7 mouse cellular contexts compared by ENCODE assay signal in the genomic region with DNA sequence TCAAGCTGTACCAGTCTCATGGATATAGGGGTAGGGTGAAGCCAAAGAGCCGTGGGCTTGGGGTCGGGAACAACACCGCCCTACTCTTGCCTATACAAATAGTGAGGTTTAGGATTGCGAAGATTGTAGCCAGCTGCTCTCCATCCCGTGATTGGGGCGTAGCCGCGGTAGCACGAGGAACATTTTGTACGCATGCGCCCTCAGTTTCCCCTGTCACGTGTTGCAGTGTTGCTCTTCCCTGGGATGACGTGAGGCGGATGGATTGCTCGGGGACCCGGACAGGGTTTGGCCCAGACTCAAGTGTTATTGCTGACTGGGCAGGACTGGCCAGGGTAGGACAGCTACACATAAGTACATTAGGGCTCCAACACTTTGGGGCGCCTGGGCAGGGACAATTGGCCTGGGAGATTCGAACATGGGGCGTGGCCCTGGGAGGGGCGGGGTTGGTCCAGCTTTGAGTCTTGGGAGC. TPM values are rescaled to one million over a fixed set of nuclear protein-coding genes. Genes with fewer than 3 reads are reported as not detected.
DNase-seq lines count a peak whose midpoint lies in the region; ATAC-seq and TF ChIP-seq lines count a peak whose summit lies in the region.

No protein-coding gene starts in this region.

- H3K4me3 ChIP-seq in embryonic facial prominence, embryonic 10.5 days, result peak overlapping the region; percentile 78
- peak overlapping the region; percentile 83 for H3K4me3 ChIP-seq in intestine, postnatal 0 days (ENCODE audit: low read depth, low read length)
- peak overlapping the region; percentile 65 for H3K4me3 ChIP-seq in midbrain, embryonic 12.5 days
- H3K4me3 ChIP-seq in small intestine, adult 2 months (ENCODE audit: low read depth, low read length), result peak overlapping the region; percentile 95

- peak; percentile 89 for ATAC-seq in intestine, postnatal 0 days
- ATAC-seq in midbrain, embryonic 12.5 days (ENCODE audit: low FRiP score, low read depth), result peak; percentile 82

- WGBS in embryonic facial prominence, embryonic 10.5 days, result under 1% methylated on average over 20 of the region's 20 CpGs
- under 1% methylated on average over 20 of the region's 20 CpGs for WGBS in intestine, postnatal 0 days
- WGBS in midbrain, embryonic 12.5 days, result under 1% methylated on average over 20 of the region's 20 CpGs
- WGBS in small intestine, adult 2 months, result 1% methylated on average over 20 of the region's 20 CpGs

- peak; percentile 86 for DNase-seq in adrenal gland, postnatal 10 days
- peak; percentile 85 for DNase-seq in embryonic facial prominence, embryonic 10.5 days (ENCODE audit: low spot score)
- peak; percentile 20 for DNase-seq in gonadal fat pad, adult 2 months (ENCODE audit: low read depth)
- DNase-seq in left cerebral cortex, postnatal 4 days, result peak; percentile 88

- no peaks in the 10 kb centered on the region for H3K27me3 ChIP-seq in embryonic facial prominence, embryonic 10.5 days (replicated peaks; ENCODE audit: low read depth, poor library complexity, severe bottlenecking)
- H3K27me3 ChIP-seq in intestine, postnatal 0 days (replicated peaks; ENCODE audit: control insufficient read depth, insufficient read depth, low read length), result no peaks in the 10 kb centered on the region
- H3K27me3 ChIP-seq in midbrain, embryonic 12.5 days, result no peaks in the 10 kb centered on the region
- no peaks in the 10 kb centered on the region for H3K27me3 ChIP-seq in small intestine, adult 2 months (ENCODE audit: control insufficient read depth, insufficient read depth, low read length)

- H3K9ac ChIP-seq in intestine, postnatal 0 days (ENCODE audit: low read depth, low read length), result peak overlapping the region; percentile 23; the same call in 1 of the 2 replicates
- H3K9ac ChIP-seq in midbrain, embryonic 12.5 days (replicated peaks), result peak overlapping the region; percentile 58

- H3K36me3 ChIP-seq in embryonic facial prominence, embryonic 10.5 days (replicated peaks), result no peaks in the 10 kb centered on the region
- no peaks in the 10 kb centered on the region for H3K36me3 ChIP-seq in intestine, postnatal 0 days (ENCODE audit: control insufficient read depth, insufficient read depth)
- H3K36me3 ChIP-seq in midbrain, embryonic 12.5 days, result no peaks in the 10 kb centered on the region
- no peaks in the 10 kb centered on the region for H3K36me3 ChIP-seq in small intestine, adult 2 months (ENCODE audit: control insufficient read depth, insufficient read depth, low read length)

- TF ChIP-seq CTCF in intestine, postnatal 0 days (IDR thresholded peaks at IDR 0.05; ENCODE audit: low read depth), result no peak
- no peak for TF ChIP-seq CTCF in small intestine, adult 2 months (IDR thresholded peaks at IDR 0.05; ENCODE audit: extremely low read depth, insufficient read length, insufficient replicate concordance, low read depth, low read length)

- H3K4me2 ChIP-seq in intestine, postnatal 0 days (replicated peaks; ENCODE audit: low read depth), result peak overlapping the region; percentile 93
- peak overlapping the region; percentile 84 for H3K4me2 ChIP-seq in midbrain, embryonic 12.5 days (replicated peaks)

- intact Hi-C loops in left cerebral cortex, postnatal 4 days (cut with DNase I), result no loop called here

- H3K27ac ChIP-seq in embryonic facial prominence, embryonic 10.5 days (replicated peaks), result peak overlapping the region; percentile 86
- peak overlapping the region; percentile 80 for H3K27ac ChIP-seq in intestine, postnatal 0 days (ENCODE audit: low read depth, low read length)
- peak overlapping the region; percentile 97 for H3K27ac ChIP-seq in midbrain, embryonic 12.5 days (replicated peaks)
- peak overlapping the region; percentile 99 for H3K27ac ChIP-seq in small intestine, adult 2 months (ENCODE audit: insufficient read depth, low read depth, low read length)

- TF ChIP-seq POLR2A in small intestine, adult 2 months (IDR thresholded peaks at IDR 0.05; ENCODE audit: low read depth, low read length), result no peak

- H3K9me3 ChIP-seq in embryonic facial prominence, embryonic 10.5 days, result no peaks in the 10 kb centered on the region
- H3K9me3 ChIP-seq in intestine, postnatal 0 days (ENCODE audit: control insufficient read depth), result no peaks in the 10 kb centered on the region
- H3K9me3 ChIP-seq in midbrain, embryonic 12.5 days, result no peaks in the 10 kb centered on the region

- peaks cover 20% of the 10 kb centered on the region for H3K4me1 ChIP-seq in embryonic facial prominence, embryonic 10.5 days
- H3K4me1 ChIP-seq in intestine, postnatal 0 days (replicated peaks; ENCODE audit: control insufficient read depth, insufficient read depth, low read length), result no peaks in the 10 kb centered on the region
- peaks cover 13% of the 10 kb centered on the region for H3K4me1 ChIP-seq in midbrain, embryonic 12.5 days
- H3K4me1 ChIP-seq in small intestine, adult 2 months (ENCODE audit: control insufficient read depth, insufficient read depth, insufficient read length, low read length), result peaks cover 2% of the 10 kb centered on the region

RNA-seq across cellular contexts. Expression of a gene that starts 0.5 kb away (rescaled TPM):
- total RNA-seq in adrenal gland, postnatal 10 days (2021), result 10 to 100 TPM; 12.1 to 14.3 TPM
- 17.8 and 18.2 TPM in 2 replicates for polyA plus RNA-seq in embryonic facial prominence, embryonic 10.5 days (2016; fragmentation: Nextera tagmentation; extraction: Ambion mirVana)
- 28.2 and 30.8 TPM in 2 replicates for polyA plus RNA-seq in gonadal fat pad, adult 2 months (2012; rRNA removed)
- polyA plus RNA-seq in intestine, postnatal 0 days (2015; fragmentation: Nextera tagmentation; extraction: Ambion mirVana), result 3.5 TPM in 2 replicates
- total RNA-seq in left cerebral cortex, postnatal 4 days (2021), result 1 to 10 TPM; 5.0 to 5.5 TPM
- 11.3 and 13.4 TPM in 2 replicates for polyA plus RNA-seq in midbrain, embryonic 12.5 days (2016; fragmentation: Nextera tagmentation; extraction: Ambion mirVana)
- 6.5 and 15.9 TPM in 2 replicates for polyA plus RNA-seq in small intestine, adult 2 months (2012; rRNA removed)

RNA-seq across cellular contexts. Expression of a gene that starts 0.8 kb away (rescaled TPM):
- under 1 TPM; 0.61 to 0.63 TPM for total RNA-seq in adrenal gland, postnatal 10 days (2021)
- 0.45 and 0.90 TPM in 2 replicates for polyA plus RNA-seq in embryonic facial prominence, embryonic 10.5 days (2016; fragmentation: Nextera tagmentation; extraction: Ambion mirVana)
- 0.96 and 1.3 TPM in 2 replicates for polyA plus RNA-seq in gonadal fat pad, adult 2 months (2012; rRNA removed)
- polyA plus RNA-seq in intestine, postnatal 0 days (2015; fragmentation: Nextera tagmentation; extraction: Ambion mirVana), result 0.14 and 0.22 TPM in 2 replicates
- total RNA-seq in left cerebral cortex, postnatal 4 days (2021), result under 1 TPM; 0.40 to 0.54 TPM
- polyA plus RNA-seq in midbrain, embryonic 12.5 days (2016; fragmentation: Nextera tagmentation; extraction: Ambion mirVana), result 0.48 and 0.66 TPM in 2 replicates
- 0.16 TPM in 1 of 2 replicates, not detected in the other for polyA plus RNA-seq in small intestine, adult 2 months (2012; rRNA removed)

RNA-seq across cellular contexts. Expression of a gene that starts 10.8 kb away (rescaled TPM):
- total RNA-seq in adrenal gland, postnatal 10 days (2021), result 10 to 100 TPM; 31.6 to 36.5 TPM
- polyA plus RNA-seq in embryonic facial prominence, embryonic 10.5 days (2016; fragmentation: Nextera tagmentation; extraction: Ambion mirVana), result 53.0 and 53.4 TPM in 2 replicates
- polyA plus RNA-seq in gonadal fat pad, adult 2 months (2012; rRNA removed), result 6.3 and 12.5 TPM in 2 replicates
- polyA plus RNA-seq in intestine, postnatal 0 days (2015; fragmentation: Nextera tagmentation; extraction: Ambion mirVana), result 8.6 and 9.7 TPM in 2 replicates
- 100 to 1,000 TPM; 403 to 414 TPM for total RNA-seq in left cerebral cortex, postnatal 4 days (2021)
- 76.3 and 88.6 TPM in 2 replicates for polyA plus RNA-seq in midbrain, embryonic 12.5 days (2016; fragmentation: Nextera tagmentation; extraction: Ambion mirVana)
- 6.4 and 9.0 TPM in 2 replicates for polyA plus RNA-seq in small intestine, adult 2 months (2012; rRNA removed)

RNA-seq across cellular contexts. Expression of a gene that starts 27.8 kb away (rescaled TPM):
- total RNA-seq in adrenal gland, postnatal 10 days (2021), result 10 to 100 TPM; 46.8 to 49.0 TPM
- polyA plus RNA-seq in embryonic facial prominence, embryonic 10.5 days (2016; fragmentation: Nextera tagmentation; extraction: Ambion mirVana), result 95.5 and 97.0 TPM in 2 replicates
- 102 and 105 TPM in 2 replicates for polyA plus RNA-seq in gonadal fat pad, adult 2 months (2012; rRNA removed)
- polyA plus RNA-seq in intestine, postnatal 0 days (2015; fragmentation: Nextera tagmentation; extraction: Ambion mirVana), result 58.2 and 63.5 TPM in 2 replicates
- 10 to 100 TPM; 42.0 to 44.2 TPM for total RNA-seq in left cerebral cortex, postnatal 4 days (2021)
- polyA plus RNA-seq in midbrain, embryonic 12.5 days (2016; fragmentation: Nextera tagmentation; extraction: Ambion mirVana), result 86.9 and 92.9 TPM in 2 replicates
- polyA plus RNA-seq in small intestine, adult 2 months (2012; rRNA removed), result 86.9 and 141 TPM in 2 replicates

RNA-seq across cellular contexts. Expression of a gene that starts 33.9 kb away (rescaled TPM):
- total RNA-seq in adrenal gland, postnatal 10 days (2021), result 10 to 100 TPM; 17.6 to 22.3 TPM
- polyA plus RNA-seq in embryonic facial prominence, embryonic 10.5 days (2016; fragmentation: Nextera tagmentation; extraction: Ambion mirVana), result 51.1 and 65.6 TPM in 2 replicates
- polyA plus RNA-seq in gonadal fat pad, adult 2 months (2012; rRNA removed), result 5.4 and 7.2 TPM in 2 replicates
- 12.5 and 16.3 TPM in 2 replicates for polyA plus RNA-seq in intestine, postnatal 0 days (2015; fragmentation: Nextera tagmentation; extraction: Ambion mirVana)
- total RNA-seq in left cerebral cortex, postnatal 4 days (2021), result 1 to 10 TPM; 6.9 to 8.3 TPM
- 17.5 and 19.0 TPM in 2 replicates for polyA plus RNA-seq in midbrain, embryonic 12.5 days (2016; fragmentation: Nextera tagmentation; extraction: Ambion mirVana)
- polyA plus RNA-seq in small intestine, adult 2 months (2012; rRNA removed), result 13.5 and 30.5 TPM in 2 replicates

Comparison
In these comparisons a context has a peak if more than half of its experiments do, and no peak if none do; other contexts are left out.
1. Peak in every context shown above with its lines: DNase-seq, ATAC-seq, H3K4me3 ChIP-seq and H3K27ac ChIP-seq.
2. DNase-seq: peak in every context shown above with its lines; median percentile 88 in left cerebral cortex, postnatal 4 days; 86 in adrenal gland, postnatal 10 days; 85 in embryonic facial prominence, embryonic 10.5 days; 20 in gonadal fat pad, adult 2 months.